Mouse (Mus musculus) erythroblast, embryonic 14.5 days (primary cell): ENCODE measurements around the gene Dnah3.

Experiments
- GATA1 ChIP-seq: IDR thresholded peaks from 2 replicates; pipeline ENCODE4 v1.6.1; 2012; ENCODE audit warnings: low read length, inconsistent platforms, mixed read lengths
- TAL1 ChIP-seq: IDR thresholded peaks from 3 replicates; pipeline ENCODE4 v1.6.1; 2012; ENCODE audit warnings: low read length, inconsistent platforms, mixed read lengths

- no peak for TF ChIP-seq TAL1
- no peak for TF ChIP-seq GATA1
These were observed 196.7 kb downstream of the Dnah3 start for GRCm38 (mm10) chr7:119898247-119898856.
